Mouse (Mus musculus) adrenal gland, postnatal 36 days (tissue): Measurements from ENCODE around the gene Coq3. TPM values are rescaled to one million over a fixed set of nuclear protein-coding genes. Genes with fewer than 3 reads are reported as not detected.

Experiments used
- total RNA-seq, 2 experiments: library from RNA; stranded (reverse); gene quantifications; 2 replicates each; pipeline ENCODE4 v1.2.3; 2021

Gene Coq3
- total RNA-seq, 2 experiments from 2014 or later, result 15.3 to 21.2 TPM

Other genes with a start within 250 kb of the Coq3 start
- gene Prdm13, start 193.7 kb upstream of the Coq3 start, total RNA-seq, result not detected
- gene Ccnc, start 152.0 kb upstream of the Coq3 start, total RNA-seq, result 10 to 100 TPM; 21.4 to 25.2 TPM
- 10 to 100 TPM; 16.8 to 23.6 TPM for gene Usp45, start 112.5 kb upstream of the Coq3 start, total RNA-seq
- 10 to 100 TPM in 1 of 2 experiments, 1 to 10 TPM in 1; 6.4 to 12.9 TPM for gene Tstd3, start 112.5 kb upstream of the Coq3 start, total RNA-seq
- gene Pnisr, start 32.1 kb upstream of the Coq3 start, total RNA-seq, result 10 to 100 TPM; 80.9 to 93.8 TPM
- gene Faxc, start 51.7 kb downstream of the Coq3 start, total RNA-seq, result 1 to 10 TPM; 4.0 TPM